Mouse (Mus musculus) olfactory bulb, adult 2 months (tissue): ENCODE measurements around the gene Cacng4.

Experiments
- CTCF ChIP-seq: fragments of 200-500 bp; IDR thresholded peaks from 2 replicates; pipeline ENCODE4 v1.5.1; 2012; ENCODE audit warnings: low read depth, mild to moderate bottlenecking, low read length, moderate library complexity; ENCODE audit not compliant: insufficient read depth
- POLR2A ChIP-seq: fragments of 200-500 bp; IDR thresholded peaks from 2 replicates; pipeline ENCODE4 v1.6.1; 2012; ENCODE audit warnings: mild to moderate bottlenecking, low read depth, low read length, moderate library complexity; ENCODE audit not compliant: insufficient read depth

GRCm38 (mm10) chr11:107808508-107808907 is 14.2 kb upstream of the Cacng4 start:
- TF ChIP-seq CTCF (no peak), POLR2A (no peak)
